Mouse (Mus musculus) left cerebral cortex, postnatal 14 days (tissue): ENCODE measurements around the gene Ccdc87. TPM values are rescaled to one million over a fixed set of nuclear protein-coding genes. Genes with fewer than 3 reads are reported as not detected.
A peak's percentile ranks its signal among the peaks of the same experiment; 100 is the strongest.
"Not testable (repeated sequence)": the region's sequence is repeated elsewhere in the genome, so short reads cannot be mapped to it uniquely, and the experiment has no call there.

Source experiments
- DNase-seq, 2 experiments: peaks; one replicate each; pipeline ENCODE4 v3.0.0; 2021 to 2022; ENCODE audit warnings: low spot score in 2 of 2, mixed read lengths in 1 of 2
- intact Hi-C: fragments of 180-260 bp; cut with DNase I; formaldehyde crosslinking; loops from one replicate; pipeline ENCODE4 v1.15.1; 2025
- long read RNA-seq, 2 experiments: library from polyadenylated mRNA; stranded (forward); transcript quantifications; one replicate each; pipeline ENCODE4 v2.0.0; 2021
- total RNA-seq, 2 experiments: library from RNA; stranded (reverse); gene quantifications; 2 replicates each; pipeline ENCODE4 v1.2.3; 2021

Ccdc87 gene
- 1 to 10 TPM; 2.1 to 2.2 TPM for total RNA-seq
- long read RNA-seq, experiment 1 = 0 reads
- long read RNA-seq, experiment 2, partial matches to known transcripts = 0 of 3 reads
- long read RNA-seq, experiment 2, other reads (novel, unspliced or antisense) = 0 of 3 reads

DNA sequence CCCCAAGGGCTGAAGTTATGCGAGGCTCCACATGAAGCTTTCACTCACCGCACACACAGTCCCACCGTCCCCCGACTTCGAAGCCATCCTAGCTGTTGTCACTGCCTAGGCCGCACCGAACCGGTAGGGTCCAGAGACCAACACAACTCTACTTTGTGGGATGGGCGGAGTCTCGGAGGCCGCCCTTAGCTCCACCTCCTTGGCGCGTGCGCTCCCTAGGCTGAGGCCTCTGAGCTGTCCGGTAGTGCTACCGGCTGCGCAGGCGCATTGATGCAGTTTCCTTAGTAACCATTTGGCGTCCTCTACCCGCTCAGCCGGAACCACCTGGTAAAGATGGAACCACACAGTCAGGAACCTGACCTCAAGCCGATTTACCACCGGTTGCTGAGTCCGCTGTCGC lies at the start of gene Ccdc87, which contains the start of gene Ccs:
Ccdc87 (plus strand) TSS at position 218 of the 400 bp plus-strand sequence.
Ccs (minus strand) TSS at position 184 of the 400 bp plus-strand sequence.
- intact Hi-C loops = no loop called here

GRCm38 (mm10) chr19:4793281-4793830 lies 45.8 kb upstream of the Ccdc87 start:
- intact Hi-C loops = no loop called here
- DNase-seq = no peak

More for the DNA sequence above, at the start of gene Ccdc87, which contains the start of gene Ccs:
- DNase-seq = peak; percentile 96 to 98

GRCm38 (mm10) chr19:4793831-4794422 lies 45.2 kb upstream of the Ccdc87 start, which contains the start of gene Rbm4:
Rbm4 (minus strand) TSS chr19:4793901.
- peak; percentile 99 for DNase-seq
- intact Hi-C loops = no loop called here

DNA sequence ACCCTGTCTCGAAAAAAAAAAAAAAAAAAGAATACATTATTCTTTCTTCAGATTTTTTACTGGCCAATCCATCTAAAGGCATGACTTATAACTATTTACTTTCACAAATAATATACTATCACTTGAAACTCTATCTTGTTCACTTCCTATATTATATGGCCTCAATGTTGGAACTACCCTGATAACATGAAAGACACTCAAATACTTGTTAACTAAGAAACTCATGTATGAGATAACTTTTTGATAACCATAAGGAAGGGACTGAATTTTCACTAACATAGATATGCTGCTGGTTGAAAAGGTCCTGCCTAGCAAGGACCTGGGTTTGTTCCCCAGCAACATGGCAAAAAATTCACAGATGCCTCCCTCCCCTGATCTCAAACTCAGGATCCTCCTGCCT lies 43.2 kb upstream of the Ccdc87 start:
- no peak for DNase-seq
- intact Hi-C loops = no loop called here

DNA sequence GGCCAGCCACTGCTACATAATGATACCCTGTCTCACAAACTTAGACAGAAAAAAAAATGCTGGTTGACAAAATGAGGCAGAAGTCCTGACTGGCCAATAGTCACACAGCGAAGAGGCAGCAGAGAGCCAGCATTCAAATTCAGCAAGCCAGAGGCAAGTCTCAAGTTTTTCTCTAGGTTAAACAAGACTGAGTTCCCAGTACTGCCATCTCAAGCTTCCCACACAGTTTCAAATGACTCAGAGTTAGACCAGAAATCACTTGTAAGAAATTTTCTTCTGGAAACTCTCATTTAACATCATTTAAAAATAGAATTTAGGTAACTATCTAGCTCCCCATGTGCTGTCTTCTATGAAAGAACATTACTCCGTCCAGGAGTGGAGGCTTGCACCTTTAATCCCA lies 41.3 kb upstream of the Ccdc87 start:
- intact Hi-C loops = no loop called here
- DNase-seq = no peak

DNA sequence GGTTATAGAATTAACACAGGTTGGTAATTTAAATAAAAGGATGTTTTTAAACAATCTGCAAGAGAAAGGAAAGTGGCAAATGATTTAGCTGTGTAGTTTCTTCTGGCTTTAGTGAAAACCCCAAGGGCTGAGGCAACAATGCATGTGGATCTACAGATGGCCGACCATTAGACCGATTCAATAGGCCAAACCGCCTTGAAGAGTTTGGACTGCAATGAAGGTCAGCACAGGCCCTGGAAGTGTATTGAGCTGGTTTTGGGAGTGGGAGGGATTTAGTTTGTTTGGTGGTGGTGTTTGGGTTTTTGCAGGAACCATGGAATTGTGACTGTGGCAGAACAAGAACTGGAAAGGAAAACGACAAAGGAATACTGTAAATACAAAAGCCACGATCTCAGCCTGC lies 40.1 kb upstream of the Ccdc87 start:
- intact Hi-C loops = no loop called here

DNA sequence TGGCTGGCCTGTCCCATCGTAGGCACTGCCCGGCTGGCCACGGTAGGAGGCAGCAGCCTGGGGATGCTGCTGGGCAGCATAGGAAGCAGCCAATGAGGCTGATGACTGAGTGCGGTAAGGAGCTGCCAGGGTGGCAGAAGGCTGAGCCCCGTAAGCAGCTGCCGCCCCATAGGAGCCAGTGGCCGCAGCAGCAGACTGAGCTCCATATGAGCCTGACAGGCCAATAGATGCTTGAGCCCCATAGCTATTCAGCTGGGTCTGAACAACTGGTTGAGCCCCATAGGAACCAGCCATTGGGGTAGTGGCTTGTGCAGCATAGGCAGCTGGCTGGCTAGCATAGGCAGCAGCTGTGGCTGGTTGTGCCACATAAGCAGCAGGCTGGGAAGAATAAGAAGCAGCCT lies 36.5 kb upstream of the Ccdc87 start:
- no peak for DNase-seq
- intact Hi-C loops = no loop called here

More for the DNA sequence above, 40.1 kb upstream of the Ccdc87 start:
- no peak for DNase-seq

GRCm38 (mm10) chr19:4803283-4803682 lies 35.9 kb upstream of the Ccdc87 start:
- intact Hi-C loops = no loop called here

GRCm38 (mm10) chr19:4810309-4810708 lies 28.9 kb upstream of the Ccdc87 start:
- intact Hi-C loops = no loop called here
- no peak for DNase-seq

More at GRCm38 (mm10) chr19:4803283-4803682, 35.9 kb upstream of the Ccdc87 start:
- no peak for DNase-seq

- intact Hi-C loops = no loop called here
- DNase-seq = no peak
Measured at GRCm38 (mm10) chr19:4810746-4811062, 28.5 kb upstream of the Ccdc87 start.

GRCm38 (mm10) chr19:4811063-4811908 lies 27.9 kb upstream of the Ccdc87 start, which contains the start of the genes Gm21992 and Rbm14:
Gm21992 (minus strand) TSS chr19:4811612.
Rbm14 (minus strand) TSS chr19:4811634.
- DNase-seq = peak; percentile 98 to 99
- intact Hi-C loops = no loop called here

GRCm38 (mm10) chr19:4811909-4812242 lies 27.3 kb upstream of the Ccdc87 start:
- intact Hi-C loops = no loop called here
- no peak for DNase-seq

- DNase-seq, intact Hi-C loops: not testable (repeated sequence)
Measured at GRCm38 (mm10) chr19:4812334-4812949, 26.7 kb upstream of the Ccdc87 start.

- intact Hi-C loops = no loop called here
- peak in 1 of 2 experiments; percentile 61 for DNase-seq
Measured at GRCm38 (mm10) chr19:4813015-4813414, 26.2 kb upstream of the Ccdc87 start.

- intact Hi-C loops = no loop called here
- no peak for DNase-seq
Measured at GRCm38 (mm10) chr19:4817182-4817835, 21.9 kb upstream of the Ccdc87 start.

DNA sequence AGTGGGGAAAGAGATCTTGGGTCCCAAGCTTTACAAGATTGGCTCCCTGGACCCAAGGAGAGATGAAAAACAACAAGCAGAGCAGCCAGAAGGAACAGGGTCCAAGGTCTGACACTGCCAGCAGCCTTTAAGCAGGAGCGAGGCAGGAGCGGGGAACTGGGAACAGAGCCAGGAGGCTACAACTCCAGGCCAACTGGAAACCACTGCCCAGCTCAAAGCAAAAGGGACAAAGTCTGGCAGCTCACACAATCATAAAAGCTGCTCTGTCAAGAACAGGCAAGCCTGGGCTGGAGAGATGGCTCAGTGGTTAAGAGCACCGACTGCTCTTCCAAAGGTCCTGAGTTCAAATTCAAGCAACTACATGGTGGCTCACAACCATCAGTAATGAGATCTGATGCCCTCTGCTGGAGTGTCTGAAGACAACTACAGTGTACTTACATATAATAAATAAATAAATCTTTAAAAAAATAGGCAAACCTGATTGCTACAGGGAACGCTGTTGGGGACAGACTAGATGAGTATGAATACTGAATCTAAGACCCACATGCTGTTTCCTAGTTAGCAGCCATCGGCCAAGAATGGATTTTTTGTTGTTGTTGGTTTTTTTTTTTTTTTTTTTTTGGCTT lies 18.4 kb upstream of the Ccdc87 start:
- intact Hi-C loops = no loop called here

GRCm38 (mm10) chr19:4828444-4829114 lies 10.6 kb upstream of the Ccdc87 start:
- intact Hi-C loops = no loop called here
- no peak for DNase-seq

More for the DNA sequence above, 18.4 kb upstream of the Ccdc87 start:
- peak; percentile 76 to 83 for DNase-seq

DNA sequence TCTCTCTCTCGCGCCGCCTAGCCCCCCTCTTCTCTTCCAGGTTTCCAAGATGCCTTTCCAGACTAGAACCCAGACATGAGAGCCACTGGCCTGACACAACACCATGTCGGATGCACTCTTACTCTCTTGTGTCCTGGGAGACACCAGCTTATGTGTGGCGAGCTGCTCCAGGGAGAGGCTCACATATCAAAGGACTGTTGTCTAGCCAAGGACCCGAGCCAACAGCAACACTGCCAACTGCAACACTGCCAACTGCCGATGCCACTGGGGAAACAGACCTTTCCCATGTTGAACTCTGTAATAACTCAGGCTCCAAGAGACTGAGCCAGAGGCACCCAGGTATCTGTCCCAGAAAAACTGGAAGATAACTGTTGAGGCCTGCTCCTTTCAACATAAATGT lies 10.0 kb upstream of the Ccdc87 start:
- intact Hi-C loops = no loop called here
- DNase-seq = peak; percentile 31 to 41
